Mouse (Mus musculus): ENCODE results near the gene Abhd17b. TPM values are rescaled to one million over a fixed set of nuclear protein-coding genes. Genes with fewer than 3 reads are reported as not detected.
"Not testable (repeated sequence)": the region's sequence is repeated elsewhere in the genome, so short reads cannot be mapped to it uniquely, and the experiment has no call there.

Gene Abhd17b
- polyA plus RNA-seq (2015; fragmentation: Nextera tagmentation; extraction: Ambion mirVana), result 35.4 and 40.9 TPM in 2 replicates

DNA sequence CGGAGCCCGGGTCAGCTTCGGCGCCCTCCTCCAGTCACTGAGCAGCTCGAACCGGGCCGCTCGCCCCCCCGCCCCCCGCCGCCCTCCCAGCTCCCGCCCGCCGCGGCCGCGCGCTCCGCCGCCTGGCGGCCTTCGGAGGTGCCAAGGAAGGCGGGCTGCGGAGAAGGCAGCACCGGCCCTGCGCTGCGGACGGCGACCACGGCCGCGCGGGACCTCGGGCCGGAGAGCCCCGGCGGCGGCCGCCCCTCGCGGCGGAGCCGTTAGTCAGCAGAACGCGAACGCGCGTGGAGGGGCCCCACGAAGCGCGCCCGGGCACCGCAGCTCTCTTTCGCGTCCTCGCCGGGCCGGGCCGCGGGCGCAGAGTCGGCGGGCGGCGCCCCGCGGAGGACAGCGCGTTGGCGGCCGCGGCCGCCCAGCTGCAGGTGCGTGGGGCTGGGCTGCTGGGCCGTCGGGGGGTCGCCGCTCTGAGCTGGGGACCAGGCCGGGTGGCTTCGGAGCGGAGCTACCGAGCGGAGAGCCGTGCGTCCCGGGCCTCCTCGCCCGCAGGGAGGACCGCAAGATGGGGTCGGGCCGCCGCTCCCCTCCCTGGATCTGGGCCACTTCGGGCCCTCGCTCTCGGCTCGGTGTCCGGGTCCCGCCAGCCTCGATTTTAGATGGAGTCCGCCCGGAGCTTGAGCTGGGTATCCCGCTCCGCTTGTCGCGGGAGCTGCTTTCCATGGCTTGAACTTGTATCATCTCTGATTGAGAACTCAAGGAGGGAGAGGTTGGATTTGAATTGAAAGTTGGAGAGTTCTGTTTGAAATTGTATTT lies at the start of gene Abhd17b:
Gene Abhd17b (plus strand): TSS at position 14 of the 810 bp plus-strand sequence.
- H3K9me3 ChIP-seq, result no peaks in the 10 kb centered on the region
- H3K4me3 ChIP-seq, result peak within 1 kb of the TSS; percentile 87
- ATAC-seq (ENCODE audit: low FRiP score), result peak; percentile 73
- H3K9ac ChIP-seq, result peak within 1 kb of the TSS; percentile 96
- WGBS, result under 1% methylated on average over 101 of the region's 105 CpGs
- H3K27me3 ChIP-seq, result no peaks in the 10 kb centered on the region
- peak within 1 kb of the TSS; percentile 87 for H3K4me2 ChIP-seq
- peaks cover 45% of the 10 kb centered on the region for H3K4me1 ChIP-seq (replicated peaks)
- H3K27ac ChIP-seq, result peak within 1 kb of the TSS; percentile 98
- no peaks in the 10 kb centered on the region for H3K36me3 ChIP-seq

DNA sequence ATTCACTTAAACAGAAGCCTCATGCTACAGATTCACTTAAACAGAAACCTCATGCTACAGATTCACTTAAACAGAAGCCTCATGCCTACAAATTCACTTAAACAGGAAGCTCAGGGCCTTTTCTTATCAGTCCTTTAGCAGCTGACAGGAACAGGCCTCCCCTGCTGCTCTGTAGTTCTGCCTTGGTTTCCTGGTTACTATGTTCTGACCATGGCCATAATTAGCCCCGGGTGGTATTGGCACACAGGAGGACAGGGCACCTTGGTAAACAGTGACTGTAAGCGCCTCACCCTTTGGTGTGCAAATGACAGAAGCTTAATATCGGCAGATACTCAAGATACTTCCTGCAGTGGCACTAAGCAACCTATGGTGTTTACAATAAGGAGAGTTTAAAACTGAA lies 49.1 kb upstream of the Abhd17b start:
- 67% methylated on average over 3 of the region's 3 CpGs for WGBS
- no peaks in the 10 kb centered on the region for H3K27me3 ChIP-seq

DNA sequence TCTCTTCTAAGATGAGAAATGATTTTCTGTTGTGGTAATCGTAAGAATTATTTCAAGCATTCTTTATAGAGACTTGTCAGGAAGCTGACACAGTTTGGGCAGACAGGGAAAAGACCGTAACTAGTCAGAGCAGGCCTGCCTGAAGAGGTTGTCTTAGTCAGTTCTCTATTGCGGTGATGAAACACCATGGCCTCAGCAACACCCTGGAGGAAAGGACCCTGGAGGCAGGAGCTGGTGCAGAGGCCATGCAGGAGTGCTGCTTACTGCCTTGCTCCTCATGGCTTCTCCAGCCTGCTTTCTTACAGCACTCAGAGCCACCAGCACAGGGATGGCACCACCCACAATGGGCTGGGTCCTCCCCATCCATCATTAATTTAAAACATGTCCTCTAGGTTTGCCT lies 47.7 kb upstream of the Abhd17b start:
- Histone ChIP-seq H3K9ac (no peak overlapping the region), H3K9me3 (no peaks in the 10 kb centered on the region; the same call in 1 of the 2 replicates), H3K27ac (no peak overlapping the region)

More for the DNA sequence above, 49.1 kb upstream of the Abhd17b start:
- H3K4me1 ChIP-seq (replicated peaks), result peaks cover 23% of the 10 kb centered on the region
- H3K9ac ChIP-seq, result no peak overlapping the region
- no peak overlapping the region for H3K27ac ChIP-seq
- no peak overlapping the region for H3K4me2 ChIP-seq
- no peak overlapping the region for H3K4me3 ChIP-seq
- no peak for ATAC-seq (ENCODE audit: low FRiP score)
- no peaks in the 10 kb centered on the region for H3K36me3 ChIP-seq
- H3K9me3 ChIP-seq, result no peaks in the 10 kb centered on the region; the same call in 1 of the 2 replicates

DNA sequence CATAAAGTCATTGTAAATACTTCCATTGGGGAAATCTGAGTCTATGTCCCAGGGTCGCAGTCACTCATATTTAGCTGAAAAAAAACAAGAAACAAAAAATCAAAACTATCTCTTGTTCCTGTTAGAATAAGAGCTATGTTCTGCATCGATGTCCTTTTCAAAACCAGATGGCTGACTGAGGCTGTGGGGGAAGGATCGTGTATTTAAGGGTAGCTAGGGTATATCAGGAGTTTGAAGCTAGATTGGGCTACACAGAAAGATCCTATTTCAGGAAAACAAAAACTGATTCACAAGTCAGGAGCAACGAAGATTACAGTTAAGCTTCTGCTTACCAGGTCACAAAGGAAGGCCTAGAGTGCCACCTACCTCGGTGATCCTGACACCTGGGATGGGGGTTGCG lies 42.7 kb upstream of the Abhd17b start:
- WGBS, result 83% methylated on average over 6 of the region's 6 CpGs
- H3K27ac ChIP-seq, result no peak overlapping the region

More for the DNA sequence above, 47.7 kb upstream of the Abhd17b start:
- H3K4me2 ChIP-seq, result no peak overlapping the region
- no peaks in the 10 kb centered on the region for H3K27me3 ChIP-seq
- H3K4me1 ChIP-seq (replicated peaks), result peaks cover 10% of the 10 kb centered on the region
- H3K36me3 ChIP-seq, result no peaks in the 10 kb centered on the region
- no peak for ATAC-seq (ENCODE audit: low FRiP score)
- H3K4me3 ChIP-seq, result no peak overlapping the region
- WGBS, result 94% methylated on average over 3 of the region's 3 CpGs

DNA sequence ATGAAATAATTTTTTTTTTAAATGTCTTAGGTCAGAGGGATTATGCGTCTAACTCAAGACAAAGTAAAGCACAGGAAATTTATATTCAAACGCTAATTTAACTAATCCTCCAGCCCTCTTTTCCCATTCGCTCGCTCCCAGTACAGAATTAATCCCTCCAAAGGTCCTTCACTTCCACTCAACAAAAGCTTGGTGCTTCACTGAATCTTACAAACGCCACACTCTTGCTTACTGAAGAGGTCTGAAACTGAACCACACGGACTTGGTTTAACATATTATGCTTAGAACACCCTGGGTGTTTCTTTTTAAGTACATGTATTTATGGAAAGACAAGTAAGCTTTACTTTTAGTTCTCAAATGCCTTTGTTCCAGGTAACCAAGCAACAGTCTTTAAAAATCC lies 41.7 kb upstream of the Abhd17b start:
- H3K9me3 ChIP-seq, result no peaks in the 10 kb centered on the region
- no peak overlapping the region for H3K4me3 ChIP-seq
- H3K4me2 ChIP-seq, result no peak overlapping the region
- H3K36me3 ChIP-seq, result no peaks in the 10 kb centered on the region
- no peak for ATAC-seq (ENCODE audit: low FRiP score)
- 56% methylated on average over 6 of the region's 6 CpGs for WGBS
- no peak overlapping the region for H3K27ac ChIP-seq
- no peaks in the 10 kb centered on the region for H3K27me3 ChIP-seq
- no peak overlapping the region for H3K9ac ChIP-seq
- H3K4me1 ChIP-seq (replicated peaks), result no peaks in the 10 kb centered on the region

More for the DNA sequence above, 42.7 kb upstream of the Abhd17b start:
- Histone ChIP-seq H3K4me1 (replicated peaks) (no peaks in the 10 kb centered on the region), H3K4me2 (no peak overlapping the region), H3K9ac (no peak overlapping the region), H3K36me3 (no peaks in the 10 kb centered on the region), H3K4me3 (no peak overlapping the region), H3K27me3 (no peaks in the 10 kb centered on the region), H3K9me3 (no peaks in the 10 kb centered on the region)
- no peak for ATAC-seq (ENCODE audit: low FRiP score)

DNA sequence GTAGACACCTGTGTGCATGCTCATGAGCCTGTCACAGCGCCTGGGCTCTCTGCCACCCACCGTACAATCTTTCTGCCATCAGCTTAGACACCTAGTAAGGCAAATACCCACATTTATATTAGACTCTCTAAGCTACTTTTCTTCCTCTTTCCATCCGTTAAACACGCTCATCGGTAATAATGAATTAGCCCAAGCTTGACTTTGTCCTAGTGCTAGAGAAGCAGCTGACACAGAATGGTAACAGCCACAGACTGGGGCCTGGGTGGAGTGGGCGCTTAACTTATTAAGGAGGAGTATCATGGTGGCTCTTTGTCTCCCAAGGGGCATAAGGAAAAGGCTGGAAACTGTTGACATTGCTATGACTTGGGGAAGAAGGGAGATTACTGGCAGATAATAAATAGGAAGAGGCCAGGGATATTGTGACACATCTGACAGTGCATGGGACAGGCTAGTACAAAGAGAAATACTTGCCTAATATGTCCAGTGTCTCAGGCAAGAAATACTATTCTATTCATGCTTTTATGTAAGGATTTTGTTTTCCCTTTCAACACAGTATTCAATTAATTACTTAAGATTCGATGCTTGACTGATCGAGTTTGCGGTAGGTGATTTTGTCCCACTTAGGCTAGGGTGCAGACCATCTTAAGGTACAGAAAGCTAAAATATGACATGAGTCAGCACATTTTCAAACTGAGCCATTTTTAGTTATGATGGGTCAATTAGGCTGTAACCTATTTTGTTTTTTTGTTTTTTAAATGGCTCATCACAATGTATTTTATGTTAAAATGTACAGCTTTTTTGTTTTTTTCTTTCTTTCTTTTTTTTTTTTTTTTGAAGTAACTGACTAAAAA lies 41.0 kb upstream of the Abhd17b start:
- Histone ChIP-seq H3K4me2 (no peak overlapping the region), H3K4me3 (no peak overlapping the region), H3K4me1 (replicated peaks) (no peaks in the 10 kb centered on the region), H3K27me3 (no peaks in the 10 kb centered on the region), H3K9ac (no peak overlapping the region), H3K9me3 (no peaks in the 10 kb centered on the region), H3K36me3 (no peaks in the 10 kb centered on the region), H3K27ac (no peak overlapping the region)
- 87% methylated on average over 9 of the region's 9 CpGs for WGBS
- no peak for ATAC-seq (ENCODE audit: low FRiP score)

DNA sequence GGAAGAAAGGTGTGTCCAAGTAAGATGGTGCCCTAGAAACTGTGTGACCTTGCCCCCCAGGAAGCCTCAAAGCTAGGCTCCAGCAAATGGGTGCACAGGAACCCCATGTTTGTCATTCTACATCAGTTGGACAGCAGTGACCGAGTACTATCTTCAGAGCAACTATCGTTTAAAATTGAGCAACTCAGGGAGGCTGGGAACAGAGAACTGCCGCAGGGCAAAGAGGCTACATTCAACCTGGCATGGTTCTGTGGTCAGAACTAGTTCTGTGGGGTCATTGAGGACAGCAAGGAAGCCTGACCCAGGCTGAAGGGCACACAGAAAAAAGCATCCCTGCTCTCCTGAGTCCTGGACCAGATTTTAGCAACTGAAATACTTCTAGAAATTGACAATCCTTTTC lies 37.2 kb upstream of the Abhd17b start:
- Histone ChIP-seq H3K4me1 (replicated peaks) (no peaks in the 10 kb centered on the region), H3K27me3 (no peaks in the 10 kb centered on the region), H3K27ac (no peak overlapping the region), H3K4me2 (no peak overlapping the region), H3K36me3 (peaks cover 5% of the 10 kb centered on the region; the same call in 1 of the 2 replicates), H3K9ac (no peak overlapping the region), H3K9me3 (no peaks in the 10 kb centered on the region), H3K4me3 (no peak overlapping the region)
- WGBS, result 95% methylated on average over 3 of the region's 3 CpGs
- ATAC-seq (ENCODE audit: low FRiP score), result no peak

DNA sequence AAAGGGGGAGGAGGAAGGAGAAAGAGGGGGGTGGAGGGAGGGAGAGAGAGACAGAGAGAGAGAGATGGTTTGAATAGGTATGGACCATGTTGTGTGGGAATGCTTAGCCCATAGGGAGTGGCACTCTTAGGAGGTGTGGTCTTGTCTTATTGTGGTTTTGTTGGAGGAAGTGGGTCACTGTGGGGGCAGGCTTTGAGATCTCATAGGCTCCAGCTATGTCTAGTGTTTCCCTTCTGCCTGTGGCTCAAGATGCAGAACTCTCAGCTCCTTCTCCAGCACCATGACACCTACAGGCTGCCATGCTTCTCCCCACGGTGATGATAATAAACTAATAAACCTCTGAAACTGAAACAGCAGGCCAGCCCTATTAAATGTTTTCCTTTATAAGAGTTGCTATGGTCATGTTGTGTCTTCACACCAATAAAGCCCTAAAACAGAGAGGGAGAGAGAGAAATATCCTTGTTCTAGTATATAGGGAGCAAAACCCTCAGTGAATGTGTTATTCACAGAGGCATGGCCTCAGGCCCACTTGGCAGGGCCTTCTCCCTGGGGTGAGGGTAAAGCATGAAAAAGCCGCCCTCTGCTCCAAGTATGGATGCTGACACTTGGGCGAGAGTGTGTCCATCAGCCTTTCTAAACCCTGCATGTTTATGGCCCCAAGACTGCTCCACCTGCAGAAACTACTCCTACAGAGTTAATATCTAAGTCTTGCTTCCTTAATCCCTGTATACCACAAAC lies 29.4 kb upstream of the Abhd17b start:
- no peaks in the 10 kb centered on the region for H3K36me3 ChIP-seq
- H3K4me3 ChIP-seq, result no peak overlapping the region
- H3K27me3 ChIP-seq, result no peaks in the 10 kb centered on the region
- 85% methylated on average over 3 of the region's 3 CpGs for WGBS
- no peak overlapping the region for H3K4me2 ChIP-seq
- ATAC-seq (ENCODE audit: low FRiP score), result no peak
- H3K27ac ChIP-seq, result no peak overlapping the region
- no peaks in the 10 kb centered on the region for H3K4me1 ChIP-seq (replicated peaks)
- no peak overlapping the region for H3K9ac ChIP-seq
- no peaks in the 10 kb centered on the region for H3K9me3 ChIP-seq

DNA sequence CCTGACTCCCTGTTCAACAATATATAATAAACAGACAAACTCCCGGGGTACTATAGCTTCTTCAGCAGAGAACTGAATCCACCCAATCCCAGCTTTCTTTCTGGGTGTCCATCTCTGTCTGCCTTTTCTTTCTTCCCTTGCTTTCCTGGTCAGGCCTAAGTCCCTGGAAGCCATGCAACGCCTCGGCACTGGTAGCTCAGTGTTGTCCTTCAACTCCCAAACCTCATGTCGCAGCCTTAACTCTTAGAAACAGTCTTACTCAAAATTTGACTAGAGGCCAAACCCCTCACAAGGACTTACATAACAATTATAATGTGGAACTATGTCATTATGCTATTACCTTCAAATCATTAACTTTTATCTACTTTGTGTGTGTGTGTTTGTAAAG lies 28.8 kb upstream of the Abhd17b start:
- no peak for ATAC-seq (ENCODE audit: low FRiP score)

DNA sequence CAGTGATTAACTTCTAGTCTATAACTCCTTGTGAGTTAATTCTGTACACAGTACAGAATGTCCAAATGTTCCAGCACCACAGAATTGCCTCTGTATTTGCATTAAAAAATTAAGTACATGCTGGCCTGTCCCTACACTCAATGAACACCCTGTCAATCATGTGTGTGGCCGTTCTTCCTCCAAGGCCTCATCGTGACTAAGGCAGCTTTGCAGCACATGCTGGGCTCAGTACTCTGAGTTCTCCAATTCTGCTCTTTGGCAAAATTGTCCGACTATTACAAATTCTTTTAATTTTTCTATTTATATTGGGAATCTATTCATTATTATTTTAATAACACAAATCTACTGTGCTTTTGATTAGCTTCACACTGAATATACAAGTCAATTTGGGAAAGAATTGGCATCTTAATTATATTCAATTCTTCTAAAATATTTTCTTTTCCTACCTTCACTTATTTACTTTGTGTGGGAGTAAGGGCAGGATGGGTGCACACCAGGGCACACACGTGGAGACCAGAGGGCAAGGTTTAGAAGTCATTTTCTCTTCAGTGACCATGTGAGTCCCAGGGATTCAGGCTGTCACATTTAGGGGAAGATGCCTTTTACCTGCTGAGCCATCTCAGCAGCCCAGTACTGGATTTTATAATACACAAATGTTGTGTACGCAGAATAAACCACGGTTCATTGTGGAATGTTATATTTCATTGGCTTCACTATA lies 26.6 kb upstream of the Abhd17b start:
- no peak overlapping the region for H3K9ac ChIP-seq
- no peak for ATAC-seq (ENCODE audit: low FRiP score)
- H3K4me1 ChIP-seq (replicated peaks), result peaks cover 5% of the 10 kb centered on the region
- H3K4me3 ChIP-seq, result no peak overlapping the region
- H3K4me2 ChIP-seq, result no peak overlapping the region
- H3K27me3 ChIP-seq, result no peaks in the 10 kb centered on the region
- no peaks in the 10 kb centered on the region for H3K9me3 ChIP-seq
- no peaks in the 10 kb centered on the region for H3K36me3 ChIP-seq
- no peak overlapping the region for H3K27ac ChIP-seq
- WGBS, result 83% methylated on average over 6 of the region's 6 CpGs

More for the DNA sequence above, 28.8 kb upstream of the Abhd17b start:
- no peaks in the 10 kb centered on the region for H3K27me3 ChIP-seq
- 94% methylated on average over 4 of the region's 4 CpGs for WGBS
- no peak overlapping the region for H3K4me2 ChIP-seq
- no peak overlapping the region for H3K27ac ChIP-seq
- H3K9ac ChIP-seq, result no peak overlapping the region
- H3K36me3 ChIP-seq, result no peaks in the 10 kb centered on the region
- no peak overlapping the region for H3K4me3 ChIP-seq
- no peaks in the 10 kb centered on the region for H3K4me1 ChIP-seq (replicated peaks)
- H3K9me3 ChIP-seq, result no peaks in the 10 kb centered on the region

DNA sequence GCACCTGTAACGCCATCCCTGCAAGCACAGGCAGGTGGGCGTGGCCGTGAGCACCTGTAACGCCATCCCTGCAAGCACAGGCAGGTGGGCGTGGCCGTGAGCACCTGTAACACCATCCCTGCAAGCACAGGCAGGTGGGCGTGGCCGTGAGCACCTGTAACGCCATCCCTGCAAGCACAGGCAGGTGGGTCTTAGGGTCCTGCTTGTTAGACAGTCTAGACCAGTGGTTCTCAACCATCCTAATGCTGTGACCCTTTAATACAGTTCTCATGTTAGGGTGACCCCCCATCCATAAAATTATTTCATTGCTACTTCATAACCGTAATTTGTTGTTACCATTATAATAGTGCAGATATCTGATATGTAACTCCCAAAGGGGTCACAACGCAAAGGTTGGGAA lies 24.5 kb upstream of the Abhd17b start:
- not testable (repeated sequence) for H3K27me3 ChIP-seq; ATAC-seq (ENCODE audit: low FRiP score)
- WGBS, result 70% methylated on average over 10 of the region's 11 CpGs

More for the DNA sequence above, 24.5 kb upstream of the Abhd17b start:
- H3K4me2 ChIP-seq; H3K4me3 ChIP-seq; H3K27ac ChIP-seq; H3K36me3 ChIP-seq; H3K9me3 ChIP-seq; H3K9ac ChIP-seq; H3K4me1 ChIP-seq (replicated peaks): not testable (repeated sequence)
